Mouse (Mus musculus): ENCODE results near the gene Gng4. TPM values are rescaled to one million over a fixed set of nuclear protein-coding genes. Genes with fewer than 3 reads are reported as not detected.

Gene Gng4
- 75.6 and 113 TPM in 2 replicates for polyA plus RNA-seq (2014; fragmentation: Nextera tagmentation; extraction: Ambion mirVana)

DNA sequence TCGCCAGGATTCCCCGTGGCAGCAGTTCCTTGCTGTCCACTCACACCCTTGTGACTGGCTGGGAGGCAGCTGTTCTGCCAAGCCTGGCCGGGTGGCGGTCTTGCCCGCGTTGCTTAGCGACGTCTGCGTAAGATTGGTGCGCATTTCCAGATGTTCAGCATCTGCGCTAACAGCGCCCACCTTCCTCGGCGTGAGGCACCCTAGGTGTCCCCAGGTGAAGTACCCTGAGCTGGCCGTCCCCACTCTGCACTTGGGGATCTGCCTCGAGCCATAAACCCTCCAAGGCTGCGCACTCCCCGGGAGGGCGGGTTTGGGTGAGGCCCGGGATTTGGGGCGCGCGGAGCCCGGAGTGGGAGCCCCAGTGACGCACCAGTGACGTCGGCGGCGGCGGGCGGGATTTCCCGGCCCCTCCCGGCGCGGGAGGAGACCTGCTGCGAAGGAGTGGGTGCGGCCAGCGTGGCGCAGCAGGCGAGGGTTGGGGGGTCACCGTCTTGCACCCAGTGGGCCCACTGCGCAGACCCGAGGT, at the start of gene Gng4:
Gene Gng4 (plus strand): TSS at position 166 of the 526 bp plus-strand sequence.
- 0% methylated on average over 38 of the region's 43 CpGs for whole genome bisulfite sequencing
- peak within 1 kb of the TSS; percentile 61 for H3K27ac ChIP-seq

GRCm38 (mm10) chr13:13739232-13739631, 44.6 kb upstream of the Gng4 start:
- Histone ChIP-seq H3K27ac (no peak overlapping the region), H3K9me3 (ENCODE audit: control insufficient read depth, low read length) (no peaks in the 10 kb centered on the region), H3K36me3 (replicated peaks; ENCODE audit: control insufficient read depth, insufficient read depth) (peaks cover 25% of the 10 kb centered on the region), H3K9ac (no peak overlapping the region), H3K4me2 (replicated peaks) (no peak overlapping the region), H3K4me1 (replicated peaks; ENCODE audit: control insufficient read depth, insufficient read depth, low read length) (no peaks in the 10 kb centered on the region), H3K27me3 (ENCODE audit: control insufficient read depth, insufficient read depth, low read length) (no peaks in the 10 kb centered on the region), H3K4me3 (replicated peaks; ENCODE audit: low read length) (no peak overlapping the region)
- no peak for ATAC-seq (ENCODE audit: low FRiP score)
- DNase-seq (ENCODE audit: low spot score) = no peak
- WGBS = 95% methylated on average over 4 of the region's 4 CpGs

More for the DNA sequence above, at the start of gene Gng4:
- Histone ChIP-seq H3K36me3 (replicated peaks; ENCODE audit: control insufficient read depth, insufficient read depth) (no peaks in the 10 kb centered on the region), H3K27me3 (ENCODE audit: control insufficient read depth, insufficient read depth, low read length) (peaks cover 23% of the 10 kb centered on the region), H3K4me2 (replicated peaks) (peak within 1 kb of the TSS; percentile 84), H3K4me1 (replicated peaks; ENCODE audit: control insufficient read depth, insufficient read depth, low read length) (peaks cover 19% of the 10 kb centered on the region), H3K9me3 (ENCODE audit: control insufficient read depth, low read length) (no peaks in the 10 kb centered on the region), H3K4me3 (replicated peaks; ENCODE audit: low read length) (peak within 1 kb of the TSS; percentile 73), H3K9ac (peak within 1 kb of the TSS; percentile 78)
- peak; percentile 82 for ATAC-seq (ENCODE audit: low FRiP score)
- peak; percentile 67 for DNase-seq (ENCODE audit: low spot score)

- Histone ChIP-seq H3K36me3 (replicated peaks; ENCODE audit: control insufficient read depth, insufficient read depth) (peaks cover 41% of the 10 kb centered on the region), H3K9me3 (ENCODE audit: control insufficient read depth, low read length) (no peaks in the 10 kb centered on the region), H3K27me3 (ENCODE audit: control insufficient read depth, insufficient read depth, low read length) (no peaks in the 10 kb centered on the region), H3K4me2 (replicated peaks) (no peak overlapping the region), H3K9ac (no peak overlapping the region), H3K4me1 (replicated peaks; ENCODE audit: control insufficient read depth, insufficient read depth, low read length) (no peaks in the 10 kb centered on the region), H3K27ac (no peak overlapping the region), H3K4me3 (replicated peaks; ENCODE audit: low read length) (no peak overlapping the region)
- WGBS = 92% methylated on average over 3 of the region's 3 CpGs
- no peak for ATAC-seq (ENCODE audit: low FRiP score)
- DNase-seq (ENCODE audit: low spot score) = no peak
Measured at GRCm38 (mm10) chr13:13745911-13746310, 37.9 kb upstream of the Gng4 start.

- Histone ChIP-seq H3K27ac (no peak overlapping the region), H3K9ac (no peak overlapping the region), H3K27me3 (ENCODE audit: control insufficient read depth, insufficient read depth, low read length) (no peaks in the 10 kb centered on the region), H3K4me2 (replicated peaks) (no peak overlapping the region), H3K4me1 (replicated peaks; ENCODE audit: control insufficient read depth, insufficient read depth, low read length) (peaks cover 3% of the 10 kb centered on the region; the same call in 1 of the 2 replicates), H3K9me3 (ENCODE audit: control insufficient read depth, low read length) (no peaks in the 10 kb centered on the region), H3K4me3 (replicated peaks; ENCODE audit: low read length) (no peak overlapping the region), H3K36me3 (replicated peaks; ENCODE audit: control insufficient read depth, insufficient read depth) (peaks cover 13% of the 10 kb centered on the region)
- ATAC-seq (ENCODE audit: low FRiP score) (peak; percentile 82), DNase-seq (ENCODE audit: low spot score) (peak; percentile 64)
Measured at GRCm38 (mm10) chr13:13775778-13776494, 7.9 kb upstream of the Gng4 start.

DNA sequence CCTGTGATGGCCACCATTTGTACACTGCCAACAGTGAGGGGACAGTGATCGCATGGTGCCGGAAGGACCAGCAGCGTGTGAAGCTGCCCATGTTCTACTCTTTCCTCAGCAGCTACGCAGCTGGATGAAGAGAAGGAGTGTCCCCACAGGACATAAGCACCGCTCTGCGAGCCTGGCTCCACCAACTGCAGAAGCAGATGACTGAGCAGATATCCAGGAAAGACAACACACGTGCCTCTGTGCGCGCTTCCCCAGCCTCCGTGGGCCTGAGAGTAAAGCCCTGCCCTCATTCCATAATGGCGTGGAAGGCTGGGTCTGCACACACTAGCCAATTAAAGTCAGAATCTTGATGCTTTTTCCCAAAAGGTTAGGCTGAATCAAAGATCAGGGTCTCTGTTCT, 6.8 kb upstream of the Gng4 start:
- 90% methylated on average over 11 of the region's 11 CpGs for whole genome bisulfite sequencing

GRCm38 (mm10) chr13:13777696-13778095, 6.2 kb upstream of the Gng4 start:
- Histone ChIP-seq H3K9me3 (ENCODE audit: control insufficient read depth, low read length) (no peaks in the 10 kb centered on the region), H3K27ac (no peak overlapping the region), H3K9ac (no peak overlapping the region), H3K27me3 (ENCODE audit: control insufficient read depth, insufficient read depth, low read length) (peaks cover 5% of the 10 kb centered on the region; the same call in 1 of the 2 replicates), H3K36me3 (replicated peaks; ENCODE audit: control insufficient read depth, insufficient read depth) (peaks cover 13% of the 10 kb centered on the region), H3K4me1 (replicated peaks; ENCODE audit: control insufficient read depth, insufficient read depth, low read length) (peaks cover 3% of the 10 kb centered on the region; the same call in 1 of the 2 replicates), H3K4me3 (replicated peaks; ENCODE audit: low read length) (no peak overlapping the region), H3K4me2 (replicated peaks) (no peak overlapping the region)
- ATAC-seq (ENCODE audit: low FRiP score) = no peak
- 82% methylated on average over 8 of the region's 8 CpGs for WGBS
- no peak for DNase-seq (ENCODE audit: low spot score)

More for the DNA sequence above, 6.8 kb upstream of the Gng4 start:
- Histone ChIP-seq H3K9ac (no peak overlapping the region), H3K9me3 (ENCODE audit: control insufficient read depth, low read length) (no peaks in the 10 kb centered on the region), H3K36me3 (replicated peaks; ENCODE audit: control insufficient read depth, insufficient read depth) (peaks cover 13% of the 10 kb centered on the region), H3K4me3 (replicated peaks; ENCODE audit: low read length) (no peak overlapping the region), H3K27me3 (ENCODE audit: control insufficient read depth, insufficient read depth, low read length) (peaks cover under 1% of the 10 kb centered on the region; the same call in 1 of the 2 replicates), H3K4me1 (replicated peaks; ENCODE audit: control insufficient read depth, insufficient read depth, low read length) (peaks cover 3% of the 10 kb centered on the region; the same call in 1 of the 2 replicates), H3K27ac (no peak overlapping the region), H3K4me2 (replicated peaks) (no peak overlapping the region)
- DNase-seq (ENCODE audit: low spot score) = no peak
- no peak for ATAC-seq (ENCODE audit: low FRiP score)

GRCm38 (mm10) chr13:13778837-13779458, 4.9 kb upstream of the Gng4 start:
- no peak overlapping the region for H3K9ac ChIP-seq
- no peak overlapping the region for H3K4me2 ChIP-seq (replicated peaks)
- peaks cover 10% of the 10 kb centered on the region; the same call in 1 of the 2 replicates for H3K27me3 ChIP-seq (ENCODE audit: control insufficient read depth, insufficient read depth, low read length)
- H3K9me3 ChIP-seq (ENCODE audit: control insufficient read depth, low read length) = no peaks in the 10 kb centered on the region
- 85% methylated on average over 1 of the region's 1 CpGs for WGBS
- DNase-seq (ENCODE audit: low spot score) (no peak), ATAC-seq (ENCODE audit: low FRiP score) (no peak)
- H3K4me3 ChIP-seq (replicated peaks; ENCODE audit: low read length) = no peak overlapping the region
- H3K27ac ChIP-seq = no peak overlapping the region
- peaks cover 10% of the 10 kb centered on the region for H3K4me1 ChIP-seq (replicated peaks; ENCODE audit: control insufficient read depth, insufficient read depth, low read length)
- peaks cover 13% of the 10 kb centered on the region for H3K36me3 ChIP-seq (replicated peaks; ENCODE audit: control insufficient read depth, insufficient read depth)

DNA sequence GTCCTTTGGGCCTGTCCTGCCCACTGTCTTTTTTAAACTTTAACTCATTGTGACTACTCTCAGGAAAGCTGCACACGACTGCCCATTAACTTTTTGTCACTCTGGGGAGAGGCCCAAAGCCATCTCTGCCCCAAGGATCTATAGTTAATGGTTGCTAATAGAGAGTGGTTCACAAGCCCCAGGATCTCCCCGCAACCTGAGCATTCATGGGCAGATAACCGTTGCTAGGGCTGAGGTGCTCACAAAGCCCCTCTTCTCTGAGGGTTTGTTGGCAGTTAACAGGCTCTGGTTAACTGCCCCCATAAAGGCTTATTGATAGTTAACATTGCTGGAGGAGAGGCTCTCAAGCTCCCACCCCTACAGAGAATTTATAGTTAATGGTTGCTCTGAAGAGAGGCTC, 3.6 kb upstream of the Gng4 start:
- no peak for ATAC-seq (ENCODE audit: low FRiP score)
- Histone ChIP-seq H3K27me3 (ENCODE audit: control insufficient read depth, insufficient read depth, low read length) (peaks cover 14% of the 10 kb centered on the region; the same call in 1 of the 2 replicates), H3K9me3 (ENCODE audit: control insufficient read depth, low read length) (no peaks in the 10 kb centered on the region), H3K4me1 (replicated peaks; ENCODE audit: control insufficient read depth, insufficient read depth, low read length) (peaks cover 17% of the 10 kb centered on the region), H3K4me2 (replicated peaks) (no peak overlapping the region), H3K27ac (no peak overlapping the region), H3K4me3 (replicated peaks; ENCODE audit: low read length) (no peak overlapping the region), H3K36me3 (replicated peaks; ENCODE audit: control insufficient read depth, insufficient read depth) (peaks cover 13% of the 10 kb centered on the region), H3K9ac (no peak overlapping the region)
- WGBS = 71% methylated on average over 3 of the region's 3 CpGs
- DNase-seq (ENCODE audit: low spot score) = no peak

DNA sequence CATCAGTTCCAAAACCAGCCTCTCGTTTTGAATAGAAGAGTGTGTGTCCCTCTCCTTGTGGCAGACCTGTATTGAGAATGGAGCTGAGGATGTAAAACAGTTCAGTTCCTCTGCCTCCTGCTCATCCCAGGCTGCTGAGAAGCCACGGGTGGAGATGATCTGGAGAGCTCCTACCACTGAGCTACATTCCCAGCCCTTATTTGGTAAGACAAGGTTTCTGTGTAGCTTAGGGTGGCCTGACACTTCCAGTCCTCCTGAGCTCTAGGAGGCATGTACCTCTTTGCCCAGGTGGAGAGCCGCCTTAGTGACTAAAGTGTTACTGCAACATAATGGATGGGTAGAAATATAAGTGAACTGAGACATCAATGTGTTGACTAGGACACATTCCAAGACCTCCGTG, 2.8 kb upstream of the Gng4 start:
- Histone ChIP-seq H3K27me3 (ENCODE audit: control insufficient read depth, insufficient read depth, low read length) (peaks cover 20% of the 10 kb centered on the region), H3K9ac (no peak overlapping the region), H3K36me3 (replicated peaks; ENCODE audit: control insufficient read depth, insufficient read depth) (peaks cover 13% of the 10 kb centered on the region), H3K4me1 (replicated peaks; ENCODE audit: control insufficient read depth, insufficient read depth, low read length) (peaks cover 21% of the 10 kb centered on the region), H3K4me2 (replicated peaks) (no peak overlapping the region), H3K9me3 (ENCODE audit: control insufficient read depth, low read length) (no peaks in the 10 kb centered on the region), H3K4me3 (replicated peaks; ENCODE audit: low read length) (no peak overlapping the region), H3K27ac (no peak overlapping the region)
- no peak for DNase-seq (ENCODE audit: low spot score)
- WGBS = 80% methylated on average over 4 of the region's 4 CpGs
- no peak for ATAC-seq (ENCODE audit: low FRiP score)
